Mouse (Mus musculus) common myeloid progenitor, adult 5-6 weeks (primary cell): ENCODE results near the gene Parp11. TPM values are rescaled to one million over a fixed set of nuclear protein-coding genes. Genes with fewer than 3 reads are reported as not detected.

Experiments used
- ATAC-seq: replicated peaks from 2 replicates; pipeline ENCODE4 v1.8.0; 2016; ENCODE audit warnings: low read depth, mild to moderate bottlenecking, moderate TSS enrichment, inconsistent platforms; ENCODE audit not compliant: poor library complexity, severe bottlenecking
- total RNA-seq: library from RNA; stranded (forward); fragments of 200-1000, 187-1606 nt; gene quantifications from 2 replicates; pipeline ENCODE4 v1.2.3, GENCODE M21; 2017

Gene Parp11
- 24.1 and 36.8 TPM in 2 replicates for total RNA-seq

GRCm38 (mm10) chr6:127446436-127446890 is at the start of gene Parp11:
TSS of gene Parp11 (plus strand) at chr6:127446840.
- peak; percentile 78 for ATAC-seq

- peak; percentile 75 for ATAC-seq
Observed at GRCm38 (mm10) chr6:127398073-127398472, 48.6 kb upstream of the Parp11 start.

GRCm38 (mm10) chr6:127401419-127401818 is 45.2 kb upstream of the Parp11 start:
- ATAC-seq = no peak

- no peak for ATAC-seq
Observed at GRCm38 (mm10) chr6:127404070-127404810, 42.4 kb upstream of the Parp11 start.

GRCm38 (mm10) chr6:127405682-127406081 is 41.0 kb upstream of the Parp11 start:
- ATAC-seq = no peak

- ATAC-seq = peak; percentile 90
Observed at GRCm38 (mm10) chr6:127407742-127408141, 38.9 kb upstream of the Parp11 start.

- ATAC-seq = no peak
Observed at GRCm38 (mm10) chr6:127417525-127418184, 29.0 kb upstream of the Parp11 start.

GRCm38 (mm10) chr6:127418322-127418721 is 28.3 kb upstream of the Parp11 start:
- no peak for ATAC-seq

- no peak for ATAC-seq
Observed at GRCm38 (mm10) chr6:127420115-127420514, 26.5 kb upstream of the Parp11 start.

- ATAC-seq = no peak
Observed at GRCm38 (mm10) chr6:127425095-127425494, 21.5 kb upstream of the Parp11 start.

GRCm38 (mm10) chr6:127430716-127431115 is 15.9 kb upstream of the Parp11 start:
- no peak for ATAC-seq

- ATAC-seq = no peak
Observed at GRCm38 (mm10) chr6:127431196-127431766, 15.4 kb upstream of the Parp11 start.

GRCm38 (mm10) chr6:127433886-127434647 is 12.6 kb upstream of the Parp11 start:
- ATAC-seq = no peak

- no peak for ATAC-seq
Observed at GRCm38 (mm10) chr6:127434648-127434984, 12.0 kb upstream of the Parp11 start.

GRCm38 (mm10) chr6:127439063-127439462 is 7.6 kb upstream of the Parp11 start:
- ATAC-seq = no peak

- no peak for ATAC-seq
Observed at GRCm38 (mm10) chr6:127439540-127440195, 7.0 kb upstream of the Parp11 start.

GRCm38 (mm10) chr6:127440416-127441104 is 6.1 kb upstream of the Parp11 start:
- no peak for ATAC-seq

GRCm38 (mm10) chr6:127442584-127442983 is 4.1 kb upstream of the Parp11 start:
- no peak for ATAC-seq

GRCm38 (mm10) chr6:127443910-127444309 is 2.7 kb upstream of the Parp11 start:
- no peak for ATAC-seq
